ENCODE assay signal across 8 mouse cellular contexts in the genomic region with DNA sequence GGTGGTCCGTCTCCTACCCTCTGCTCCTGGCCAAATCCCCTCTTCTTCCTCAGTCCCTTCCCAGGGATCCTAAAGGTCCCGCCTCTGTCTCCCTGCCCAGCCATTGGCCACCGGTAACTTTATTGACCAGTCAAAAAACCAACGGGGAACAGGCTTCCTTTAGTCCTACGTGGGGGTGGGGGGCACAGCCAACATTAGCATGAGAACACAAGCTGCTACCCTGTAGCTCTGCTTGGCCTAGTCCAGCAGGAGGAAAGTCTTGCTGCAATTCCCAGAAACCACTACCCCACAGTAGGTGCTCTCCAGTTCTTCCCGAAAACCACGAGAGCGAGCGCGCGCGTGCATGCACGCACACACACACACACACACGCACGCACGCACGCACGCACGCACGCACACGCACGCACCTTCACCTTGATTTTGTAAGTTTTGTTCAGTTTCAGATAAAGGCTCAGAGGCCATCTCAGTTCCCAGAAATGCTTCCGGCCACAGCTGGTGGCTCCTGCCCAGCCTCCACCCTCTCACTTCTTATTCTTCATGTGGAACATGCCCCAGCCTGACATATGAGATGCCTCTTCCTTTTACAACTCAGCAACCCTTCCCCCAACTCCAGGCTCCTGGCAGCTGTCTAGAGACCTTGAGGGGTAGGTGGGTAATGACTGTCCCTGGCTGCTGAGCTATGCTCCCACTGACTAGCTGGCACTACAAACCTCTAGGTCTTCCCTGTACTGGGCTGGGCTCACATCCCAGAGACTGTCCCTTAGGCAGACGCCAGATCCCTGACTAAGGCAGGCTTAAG. TPM values are rescaled to one million over a fixed set of nuclear protein-coding genes. Genes with fewer than 3 reads are reported as not detected.
DNase-seq lines count a peak whose midpoint lies in the region; ATAC-seq and TF ChIP-seq lines count a peak whose summit lies in the region.

No protein-coding gene starts in this region.

- ATAC-seq in forebrain, embryonic 16.5 days, result peak; percentile 93
- ATAC-seq in neutrophil, adult 5-6 weeks (ENCODE audit: extremely low read depth, insufficient number of reproducible peaks, low FRiP score, poor library complexity, severe bottlenecking), result peak; percentile 41

- DNase-seq in cerebellum, adult 11 months, result peak; percentile 81
- DNase-seq in heart, postnatal 25 days (ENCODE audit: low spot score), result peak; percentile 77
- DNase-seq in layer of hippocampus, adult 2 months (ENCODE audit: low spot score in 2 of 2), result peak; percentile 71 to 80
- peak; percentile 73 for DNase-seq in lung, adult 2 months
- peak; percentile 46 to 68 for DNase-seq in thymus, adult 18-20 months

- peaks cover 56% of the 10 kb centered on the region for H3K4me1 ChIP-seq in E14TG2a.4 (replicated peaks; ENCODE audit: low read depth, low read length)
- peaks cover 25% of the 10 kb centered on the region for H3K4me1 ChIP-seq in forebrain, embryonic 16.5 days (replicated peaks; ENCODE audit: control insufficient read depth, insufficient read depth, low read length)
- peaks cover 8% of the 10 kb centered on the region for H3K4me1 ChIP-seq in lung, adult 2 months (ENCODE audit: control insufficient read depth, insufficient read depth, low read length)

- H3K4me3 ChIP-seq in E14TG2a.4 (replicated peaks; ENCODE audit: low read length), result peak overlapping the region; percentile 81
- H3K4me3 ChIP-seq in forebrain, embryonic 16.5 days (replicated peaks; ENCODE audit: low read length), result peak overlapping the region; percentile 56
- peak overlapping the region; percentile 69 for H3K4me3 ChIP-seq in layer of hippocampus, adult 2 months
- peak overlapping the region; percentile 90 for H3K4me3 ChIP-seq in lung, adult 2 months (replicated peaks; ENCODE audit: extremely low read depth, low read depth, low read length)

- WGBS in forebrain, embryonic 16.5 days, result 1% methylated on average over 24 of the region's 24 CpGs
- 2% methylated on average over 24 of the region's 24 CpGs for WGBS in lung, adult 2 months

- no peaks in the 10 kb centered on the region for H3K9me3 ChIP-seq in E14TG2a.4 (ENCODE audit: low read length)
- no peaks in the 10 kb centered on the region for H3K9me3 ChIP-seq in forebrain, embryonic 16.5 days (ENCODE audit: control insufficient read depth, low read length)

- peak; percentile 24; the same call in 1 of the 2 replicates for TF ChIP-seq POLR2A in lung, adult 2 months (IDR thresholded peaks at IDR 0.05; ENCODE audit: borderline replicate concordance, extremely low read depth, low read depth, low read length)

- H3K27me3 ChIP-seq in E14TG2a.4 (ENCODE audit: insufficient read depth, low read length), result peaks cover 24% of the 10 kb centered on the region
- H3K27me3 ChIP-seq in forebrain, embryonic 16.5 days (replicated peaks; ENCODE audit: control insufficient read depth, insufficient read depth, low read length), result peaks cover 19% of the 10 kb centered on the region

- H3K36me3 ChIP-seq in E14TG2a.4 (ENCODE audit: insufficient read depth, low read length), result peaks cover 35% of the 10 kb centered on the region
- H3K36me3 ChIP-seq in forebrain, embryonic 16.5 days (ENCODE audit: control insufficient read depth, insufficient read depth), result no peaks in the 10 kb centered on the region

- H3K27ac ChIP-seq in forebrain, embryonic 16.5 days (ENCODE audit: low read length), result peak overlapping the region; percentile 66
- peak overlapping the region; percentile 85 for H3K27ac ChIP-seq in layer of hippocampus, adult 2 months

- peak overlapping the region; percentile 72 for H3K9ac ChIP-seq in forebrain, embryonic 16.5 days (replicated peaks; ENCODE audit: low read depth, low read length)

- intact Hi-C loops in heart, postnatal 25 days (cut with DNase I), result loop anchor here (2.0 kb wide), 1 partner anchor 77 kb away; the partner anchor contains the start of gene 9430015G10Rik

- no peak for TF ChIP-seq CTCF in E14TG2a.4 (conservative IDR thresholded peaks at IDR 0.05; ENCODE audit: low read length)
- no peak for TF ChIP-seq CTCF in layer of hippocampus, adult 2 months (conservative IDR thresholded peaks at IDR 0.05)
- no peak for TF ChIP-seq CTCF in lung, adult 2 months (IDR thresholded peaks at IDR 0.05; ENCODE audit: insufficient read depth, low read length)

- peak overlapping the region; percentile 76 for H3K4me2 ChIP-seq in forebrain, embryonic 16.5 days (ENCODE audit: low read length)

RNA-seq across cellular contexts. Expression of gene Tnfrsf18, which starts 5.8 kb away (rescaled TPM):
- polyA plus RNA-seq in forebrain, embryonic 16.5 days (2015; fragmentation: Nextera tagmentation; extraction: Ambion mirVana), result 0.60 and 1.5 TPM in 2 replicates
- under 1 TPM in 1 of 2 experiments, not detected in 1; 0.34 TPM for total RNA-seq in heart, postnatal 25 days (2021)
- not detected for total RNA-seq in layer of hippocampus, adult 2 months (2021)
- 4.3 and 5.2 TPM in 2 replicates for polyA plus RNA-seq in lung, adult 2 months (2012; rRNA removed)
- 18.5 and 22.1 TPM in 2 replicates for total RNA-seq in neutrophil, adult 5-6 weeks (2017)

RNA-seq across cellular contexts. Expression of gene Tnfrsf4, which starts 18.1 kb away (rescaled TPM):
- polyA plus RNA-seq in forebrain, embryonic 16.5 days (2015; fragmentation: Nextera tagmentation; extraction: Ambion mirVana), result 1.0 and 1.4 TPM in 2 replicates
- total RNA-seq in heart, postnatal 25 days (2021), result under 1 TPM in 1 of 2 experiments, not detected in 1; 0.23 TPM
- total RNA-seq in layer of hippocampus, adult 2 months (2021), result 1 to 10 TPM; 1.3 to 2.3 TPM
- 5.4 and 7.3 TPM in 2 replicates for polyA plus RNA-seq in lung, adult 2 months (2012; rRNA removed)
- total RNA-seq in neutrophil, adult 5-6 weeks (2017), result 2.6 and 7.6 TPM in 2 replicates

RNA-seq across cellular contexts. Expression of gene Ttll10, which starts 27.4 kb away (rescaled TPM):
- not detected in 2 replicates for polyA plus RNA-seq in forebrain, embryonic 16.5 days (2015; fragmentation: Nextera tagmentation; extraction: Ambion mirVana)
- total RNA-seq in heart, postnatal 25 days (2021), result not detected
- total RNA-seq in layer of hippocampus, adult 2 months (2021), result under 1 TPM in 1 of 2 experiments, not detected in 1; 0.26 TPM
- 5.8 and 7.2 TPM in 2 replicates for polyA plus RNA-seq in lung, adult 2 months (2012; rRNA removed)
- not detected in 2 replicates for total RNA-seq in neutrophil, adult 5-6 weeks (2017)

RNA-seq across cellular contexts. Expression of gene Sdf4, which starts 39.1 kb away (rescaled TPM):
- polyA plus RNA-seq in forebrain, embryonic 16.5 days (2015; fragmentation: Nextera tagmentation; extraction: Ambion mirVana), result 118 and 125 TPM in 2 replicates
- total RNA-seq in heart, postnatal 25 days (2021), result 10 to 100 TPM; 77.3 to 81.8 TPM
- 100 to 1,000 TPM; 191 to 194 TPM for total RNA-seq in layer of hippocampus, adult 2 months (2021)
- 54.3 and 63.6 TPM in 2 replicates for polyA plus RNA-seq in lung, adult 2 months (2012; rRNA removed)
- 213 and 229 TPM in 2 replicates for total RNA-seq in neutrophil, adult 5-6 weeks (2017)

RNA-seq across cellular contexts. Expression of gene B3galt6, which starts 39.3 kb away (rescaled TPM):
- polyA plus RNA-seq in forebrain, embryonic 16.5 days (2015; fragmentation: Nextera tagmentation; extraction: Ambion mirVana), result 26.8 and 30.4 TPM in 2 replicates
- total RNA-seq in heart, postnatal 25 days (2021), result 1 to 10 TPM; 2.4 to 2.7 TPM
- total RNA-seq in layer of hippocampus, adult 2 months (2021), result 10 to 100 TPM in 1 of 2 experiments, 1 to 10 TPM in 1; 9.3 to 10.1 TPM
- 6.1 and 7.4 TPM in 2 replicates for polyA plus RNA-seq in lung, adult 2 months (2012; rRNA removed)
- total RNA-seq in neutrophil, adult 5-6 weeks (2017), result 2.9 and 3.7 TPM in 2 replicates

Comparison
In these comparisons a context has a peak if more than half of its experiments do, and no peak if none do; other contexts are left out.
1. Peak in every context shown above with its lines: DNase-seq, ATAC-seq, H3K4me3 ChIP-seq and H3K27ac ChIP-seq.
2. RNA of gene Tnfrsf18, which starts 5.8 kb away (total RNA-seq): 18.5 to 22.1 TPM in neutrophil, adult 5-6 weeks; 0.34 TPM in heart, postnatal 25 days and not detected in layer of hippocampus, adult 2 months; every median in the first group is over 10 times any median in the second.